Mouse (Mus musculus) T-helper 2 cell (primary cell): ENCODE data around the gene Tns2.

Source experiments
- in situ Hi-C: fragments of 300-600 bp; cut with MboI, MseI; formaldehyde crosslinking; loops from one replicate; pipeline ENCODE4 v1.15.1; 2025; ENCODE audit warnings: high pct_unique_total_duplicates

Tns2 gene

GRCm38 (mm10) chr15:102100161-102100981 lies at the start of gene Tns2:
Tns2 (plus strand) TSS chr15:102100413.
- in situ Hi-C loops: loop anchor here (10.0 kb wide), 1 partner anchor 124 kb away; no protein-coding TSS in a partner anchor

DNA sequence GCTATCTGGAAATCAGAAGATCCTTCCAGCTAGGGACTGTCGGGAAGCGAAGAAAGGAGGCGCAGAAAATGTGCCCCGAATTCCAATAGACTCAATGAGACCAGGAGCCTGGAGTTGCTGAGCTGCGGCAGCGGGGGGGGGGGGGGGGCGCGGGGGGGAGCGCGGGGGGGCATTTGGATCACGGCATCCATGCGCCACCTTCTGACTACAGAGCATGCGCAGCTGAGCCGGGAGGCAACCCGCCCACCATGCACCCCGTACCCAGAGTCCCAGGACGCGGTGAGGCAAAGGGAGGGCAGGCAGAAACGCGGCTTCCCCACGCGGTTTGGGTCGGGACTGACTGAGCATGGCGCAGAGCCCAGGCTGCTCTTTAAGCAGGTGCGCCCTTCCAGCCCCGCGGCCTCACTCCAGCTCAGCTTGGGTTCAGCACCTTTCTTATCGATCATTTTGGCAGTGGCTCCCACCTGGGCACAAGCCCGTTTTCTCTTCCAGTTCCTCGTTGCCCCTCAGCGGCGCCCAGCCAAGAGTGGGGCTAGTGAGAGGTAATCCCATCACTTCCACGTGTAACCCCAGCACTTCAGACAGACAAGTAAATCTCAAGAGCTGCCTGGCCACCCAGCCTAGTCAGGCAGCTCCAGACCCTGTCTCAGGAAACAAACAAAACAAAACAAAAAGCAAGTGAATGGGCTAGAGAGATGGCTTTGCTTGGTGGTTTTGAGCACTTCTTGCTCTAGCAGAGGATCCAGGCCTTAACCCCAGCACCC lies 48.1 kb upstream of the Tns2 start:
- in situ Hi-C loops: no loop called here

DNA sequence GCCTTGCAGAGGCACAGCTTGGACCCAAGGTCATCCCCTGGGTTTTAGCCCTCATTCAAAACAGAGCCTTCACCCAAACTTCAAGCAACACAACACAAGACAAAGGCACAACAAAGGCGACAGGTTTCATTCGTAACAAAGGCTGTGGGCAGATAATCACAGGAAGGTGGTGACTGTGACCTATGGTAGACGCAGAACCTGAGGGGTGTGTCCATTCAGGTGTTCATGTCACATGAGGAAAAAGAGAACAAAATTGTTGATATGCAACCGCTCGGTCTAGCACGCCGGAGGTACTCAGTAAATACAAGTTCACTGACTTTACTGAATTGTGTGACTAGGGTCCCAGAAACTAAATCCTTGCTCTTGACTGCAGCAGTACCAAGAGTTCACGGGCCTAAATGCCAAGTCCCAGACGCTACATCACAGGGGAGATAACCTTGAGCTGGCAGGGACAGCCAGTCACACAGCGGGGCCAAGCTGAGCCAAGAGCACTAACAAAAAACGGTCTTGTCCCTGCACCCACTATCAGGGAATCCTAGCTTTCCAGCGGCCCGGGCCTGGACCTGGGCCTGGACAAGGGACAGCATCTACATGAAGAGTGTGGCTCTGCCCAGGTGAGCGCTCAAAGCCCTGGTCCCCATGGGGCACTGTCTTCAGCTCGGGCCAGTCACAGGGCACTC lies 43.6 kb upstream of the Tns2 start:
- in situ Hi-C loops: no loop called here

- in situ Hi-C loops: loop anchor here (10.0 kb wide), 1 partner anchor 191 kb away; no protein-coding TSS in a partner anchor
These were observed 34.4 kb upstream of the Tns2 start for GRCm38 (mm10) chr15:102065661-102066325.

GRCm38 (mm10) chr15:102070476-102071467 lies 29.4 kb upstream of the Tns2 start:
- in situ Hi-C loops: no loop called here

DNA sequence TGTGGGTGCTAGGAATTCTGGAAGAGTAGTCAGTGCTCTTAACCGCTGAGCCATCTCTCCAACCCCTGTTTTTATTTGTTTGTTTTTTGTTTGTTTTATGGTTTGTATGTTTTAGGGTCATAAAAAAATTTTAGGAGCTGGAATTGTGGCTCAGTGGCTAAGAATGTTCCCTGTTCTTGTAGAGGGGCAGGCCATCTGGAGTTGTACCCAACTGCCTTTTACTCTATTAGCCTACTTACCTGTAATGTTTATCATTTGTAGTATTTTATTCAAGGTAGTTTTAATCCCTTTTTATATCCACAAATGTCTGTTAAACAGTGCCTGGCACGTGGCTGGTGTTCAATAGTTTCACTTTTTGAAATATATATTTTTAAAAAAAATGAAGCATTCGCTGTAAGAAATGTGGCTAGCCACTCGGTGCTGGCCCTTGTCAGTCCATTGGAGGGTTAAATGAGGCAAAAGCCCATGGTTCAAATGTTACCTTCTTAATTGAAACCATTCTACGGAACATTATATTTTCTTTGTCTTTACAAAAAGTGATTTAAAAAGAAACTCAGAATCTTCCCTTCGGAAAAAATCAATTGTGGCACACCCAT lies 27.2 kb upstream of the Tns2 start:
- in situ Hi-C loops: no loop called here

- in situ Hi-C loops: no loop called here
These were observed 26.6 kb upstream of the Tns2 start, which contains the start of gene Eif4b for GRCm38 (mm10) chr15:102073559-102074069. Eif4b (plus strand) TSS chr15:102073773.

- in situ Hi-C loops: no loop called here
These were observed 26.0 kb upstream of the Tns2 start for GRCm38 (mm10) chr15:102074070-102074731.

DNA sequence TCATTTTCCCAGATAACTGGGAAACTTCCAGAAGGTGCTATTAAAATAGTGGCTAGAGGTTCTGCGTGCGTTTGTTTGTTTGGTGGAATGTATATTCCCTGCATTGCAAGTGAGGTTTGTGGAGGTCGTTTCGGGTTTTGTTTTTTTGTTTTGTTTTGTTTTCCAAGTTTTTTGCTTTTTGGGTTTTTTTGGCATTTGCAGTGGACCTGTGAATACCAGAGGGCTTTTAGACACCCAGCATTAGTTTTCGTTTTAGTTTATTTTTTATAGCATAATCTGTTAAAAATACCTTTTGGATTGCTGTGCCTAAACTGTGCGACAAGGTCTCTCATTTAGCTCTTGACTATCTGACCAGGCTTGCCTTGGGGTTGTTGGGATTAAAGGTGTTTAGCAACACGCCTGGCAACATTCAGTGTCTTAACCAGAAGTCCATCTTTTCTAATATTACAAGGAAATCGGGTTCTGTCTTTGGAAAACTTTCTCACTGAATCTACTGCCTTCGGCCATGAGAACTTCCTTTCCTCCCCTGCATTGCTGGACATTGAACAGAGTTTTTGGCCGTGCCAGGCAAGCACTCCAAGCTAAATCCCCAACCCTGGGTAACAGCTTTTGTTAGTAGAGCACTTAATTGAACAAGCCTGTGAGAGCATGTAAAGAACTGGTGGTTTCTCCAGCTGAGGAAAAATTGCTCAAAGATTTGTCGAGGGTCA lies 25.2 kb upstream of the Tns2 start:
- in situ Hi-C loops: loop anchor here (25.0 kb wide), 1 partner anchor 1137 kb away; no protein-coding TSS in a partner anchor

DNA sequence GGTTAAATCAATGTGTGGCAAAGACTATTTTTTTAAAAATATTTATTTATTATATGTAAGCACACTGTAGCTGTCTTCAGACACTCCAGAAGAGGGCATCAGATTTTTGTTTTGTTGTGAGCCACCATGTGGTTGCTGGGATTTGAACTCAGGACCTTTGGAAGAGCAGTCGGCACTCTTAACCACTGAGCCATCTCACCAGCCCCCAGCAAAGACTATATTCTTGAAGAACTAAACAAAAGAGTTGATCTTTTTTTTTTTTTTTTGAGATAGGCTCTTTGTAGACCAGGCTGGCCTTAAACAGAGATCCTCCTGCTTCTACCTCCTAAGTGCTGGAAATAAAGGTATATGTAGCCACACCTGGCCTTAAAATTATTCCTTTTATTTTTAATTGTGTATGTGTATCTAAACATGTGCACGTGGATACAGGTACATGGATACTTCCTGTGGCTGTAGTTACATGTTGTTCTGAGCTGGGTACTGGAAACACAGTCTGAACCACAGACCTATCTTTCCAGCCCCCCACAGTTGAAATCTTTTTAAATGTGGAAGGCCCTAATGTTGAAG lies 23.0 kb upstream of the Tns2 start:
- in situ Hi-C loops: loop anchor here (25.0 kb wide), 1 partner anchor 1135 kb away; no protein-coding TSS in a partner anchor

- in situ Hi-C loops: loop anchor here (25.0 kb wide), 1 partner anchor 1133 kb away; no protein-coding TSS in a partner anchor
These were observed 21.0 kb upstream of the Tns2 start for GRCm38 (mm10) chr15:102079221-102079620.

GRCm38 (mm10) chr15:102079924-102080323 lies 20.3 kb upstream of the Tns2 start:
- in situ Hi-C loops: loop anchor here (10.0 to 25.0 kb wide), 2 partner anchors 425 to 1132 kb away; partner anchors contain the start of gene Gm10337

GRCm38 (mm10) chr15:102080429-102080828 lies 19.8 kb upstream of the Tns2 start:
- in situ Hi-C loops: loop anchor here (10.0 to 25.0 kb wide), 2 partner anchors 424 to 1132 kb away; partner anchors contain the start of gene Gm10337

- in situ Hi-C loops: loop anchor here (10.0 to 25.0 kb wide), 2 partner anchors 423 to 1130 kb away; partner anchors contain the start of gene Gm10337
These were observed 18.1 kb upstream of the Tns2 start for GRCm38 (mm10) chr15:102082148-102082547.

GRCm38 (mm10) chr15:102083028-102083427 lies 17.2 kb upstream of the Tns2 start:
- in situ Hi-C loops: loop anchor here (10.0 to 25.0 kb wide), 2 partner anchors 422 to 1129 kb away; partner anchors contain the start of gene Gm10337

- in situ Hi-C loops: loop anchor here (10.0 to 25.0 kb wide), 3 partner anchors 225 to 1122 kb away; partner anchors contain the start of gene Gm10337
These were observed 10.2 kb upstream of the Tns2 start for GRCm38 (mm10) chr15:102089914-102090585.
